Mouse (Mus musculus) midbrain, postnatal 0 days (tissue): ENCODE measurements around the gene Bpi. TPM values are rescaled to one million over a fixed set of nuclear protein-coding genes. Genes with fewer than 3 reads are reported as not detected.
A peak's percentile ranks its signal among the peaks of the same experiment; 100 is the strongest.

Experiments used
- ATAC-seq: fragments of 200-750 bp; cut with Nextera tagmentation; 2 replicates; pipeline ENCODE4 v1.8.0; 2017; ENCODE audit warnings: moderate number of reproducible peaks, mild to moderate bottlenecking, moderate TSS enrichment, moderate library complexity; ENCODE audit not compliant: low FRiP score
- DNase-seq: peaks from one replicate; pipeline ENCODE4 v3.0.0-alpha.2; 2015; ENCODE audit warnings: low spot score
- H3K27ac ChIP-seq: fragments of 300-500 bp; sonication (generic); 2 replicates; pipeline ENCODE4 v1.5.1; 2014; ENCODE audit warnings: low read depth, mild to moderate bottlenecking, low read length, mixed read lengths
- H3K27me3 ChIP-seq: fragments of 300-500 bp; sonication (generic); 2 replicates; pipeline ENCODE4 v1.6.1; 2014; ENCODE audit warnings: low read length, control low read depth, mixed read lengths; ENCODE audit not compliant: insufficient read depth
- H3K36me3 ChIP-seq: fragments of 300-500 bp; sonication (generic); 2 replicates; pipeline ENCODE4 v1.6.1; 2014; ENCODE audit warnings: low read length, control low read depth, mixed read lengths; ENCODE audit not compliant: insufficient read depth
- H3K4me1 ChIP-seq: fragments of 300-500 bp; sonication (generic); 2 replicates; pipeline ENCODE4 v1.6.1; 2014; ENCODE audit warnings: mild to moderate bottlenecking, control low read depth, antibody characterized with exemption, low read length, mixed read lengths; ENCODE audit not compliant: insufficient read depth
- H3K4me2 ChIP-seq: fragments of 300-500 bp; sonication (generic); 2 replicates; pipeline ENCODE4 v1.6.1; 2014; ENCODE audit warnings: low read depth, mild to moderate bottlenecking, low read length, mixed read lengths; ENCODE audit not compliant: poor library complexity, severe bottlenecking
- H3K4me3 ChIP-seq: fragments of 300-500 bp; sonication (generic); 2 replicates; pipeline ENCODE4 v1.5.1; 2014; ENCODE audit warnings: low read depth, mild to moderate bottlenecking, low read length, moderate library complexity
- H3K9ac ChIP-seq: fragments of 300-500 bp; sonication (generic); replicated peaks from 2 replicates; pipeline ENCODE4 v1.6.1; 2014; ENCODE audit warnings: mild to moderate bottlenecking, low read length, moderate library complexity, mixed read lengths; ENCODE audit not compliant: poor library complexity, severe bottlenecking
- H3K9me3 ChIP-seq: fragments of 300-500 bp; sonication (generic); 2 replicates; pipeline ENCODE4 v1.6.1; 2016; ENCODE audit warnings: low read length, control low read depth
- CTCF ChIP-seq: IDR thresholded peaks from 2 replicates; pipeline ENCODE4 v1.5.1; 2016; ENCODE audit warnings: antibody characterized with exemption, mild to moderate bottlenecking
- WGBS: fragments of 180-500 bp; shearing (Covaris S2); extraction: QIAGEN DNeasy Blood & Tissue Kit; methylation state at CpG from one replicate; pipeline ENCODE4 v1.1.7; 2014; 5-methylcytosine and 5-hydroxymethylcytosine counted together
- polyA plus RNA-seq: library from polyadenylated mRNA; unstranded; fragments of >200 nt; fragmentation: Nextera tagmentation; extraction: Ambion mirVana; gene quantifications from 2 replicates; pipeline ENCODE4 v1.2.1, GENCODE M21; 2015
- total RNA-seq: library from RNA; depleted of rRNA; stranded (reverse); fragments of >200 nt; gene quantifications from 2 replicates; pipeline ENCODE4 v1.2.3, GENCODE M21; 2014

Gene Bpi
- total and polyA plus RNA-seq, 2 experiments from 2014 or later, result 0.22 TPM; not detected in 1

GRCm38 (mm10) chr2:158302807-158303206, 44.9 kb downstream of the Bpi start:
- DNase-seq (no peak), ATAC-seq (no peak)
- Histone ChIP-seq H3K4me2 (no peak overlapping the region), H3K27me3 (no peaks in the 10 kb centered on the region), H3K9me3 (no peaks in the 10 kb centered on the region), H3K4me3 (no peak overlapping the region), H3K27ac (no peak overlapping the region), H3K4me1 (no peaks in the 10 kb centered on the region), H3K9ac (no peak overlapping the region), H3K36me3 (no peaks in the 10 kb centered on the region)
- 83% methylated on average over 3 of the region's 3 CpGs for WGBS
- no peak for TF ChIP-seq CTCF

- 56% methylated on average over 12 of the region's 13 CpGs for WGBS
- no peak within 1 kb of the TSS for H3K9ac ChIP-seq
- no peak for ATAC-seq
- DNase-seq, result no peak
- H3K27me3 ChIP-seq, result no peaks in the 10 kb centered on the region
- TF ChIP-seq CTCF, result no peak
- no peaks in the 10 kb centered on the region for H3K36me3 ChIP-seq
- no peaks in the 10 kb centered on the region for H3K4me1 ChIP-seq
- H3K4me3 ChIP-seq, result no peak within 1 kb of the TSS
- H3K27ac ChIP-seq, result no peak within 1 kb of the TSS
- H3K9me3 ChIP-seq, result no peaks in the 10 kb centered on the region
- H3K4me2 ChIP-seq, result no peak within 1 kb of the TSS
Observed at GRCm38 (mm10) chr2:158305948-158306695, 48.2 kb downstream of the Bpi start, which contains the start of gene Lbp. Lbp (plus strand) TSS chr2:158306493.

- WGBS, result 56% methylated on average over 6 of the region's 6 CpGs
- no peak overlapping the region for H3K9ac ChIP-seq
- H3K9me3 ChIP-seq, result no peaks in the 10 kb centered on the region
- DNase-seq, result no peak
- H3K27me3 ChIP-seq, result no peaks in the 10 kb centered on the region
- no peak overlapping the region for H3K4me3 ChIP-seq
- H3K36me3 ChIP-seq, result no peaks in the 10 kb centered on the region
- ATAC-seq, result no peak
- H3K4me1 ChIP-seq, result no peaks in the 10 kb centered on the region
- no peak for TF ChIP-seq CTCF
- H3K27ac ChIP-seq, result no peak overlapping the region
- H3K4me2 ChIP-seq, result no peak overlapping the region
Observed at GRCm38 (mm10) chr2:158306696-158307049, 48.8 kb downstream of the Bpi start.

GRCm38 (mm10) chr2:158308276-158308675, 50.4 kb downstream of the Bpi start:
- WGBS, result 55% methylated on average over 5 of the region's 5 CpGs
- H3K4me1 ChIP-seq, result no peaks in the 10 kb centered on the region
- no peak for DNase-seq
- H3K27me3 ChIP-seq, result no peaks in the 10 kb centered on the region
- H3K9ac ChIP-seq, result no peak overlapping the region
- H3K36me3 ChIP-seq, result no peaks in the 10 kb centered on the region
- no peak for TF ChIP-seq CTCF
- no peak for ATAC-seq
- H3K4me2 ChIP-seq, result no peak overlapping the region
- no peak overlapping the region for H3K27ac ChIP-seq
- H3K4me3 ChIP-seq, result no peak overlapping the region
- no peaks in the 10 kb centered on the region for H3K9me3 ChIP-seq

- 90% methylated on average over 1 of the region's 1 CpGs for WGBS
- no peaks in the 10 kb centered on the region for H3K36me3 ChIP-seq
- no peak overlapping the region for H3K4me3 ChIP-seq
- ATAC-seq (no peak), DNase-seq (no peak)
- no peak overlapping the region for H3K4me2 ChIP-seq
- H3K4me1 ChIP-seq, result no peaks in the 10 kb centered on the region
- H3K27ac ChIP-seq, result no peak overlapping the region
- H3K9me3 ChIP-seq, result no peaks in the 10 kb centered on the region
- no peak overlapping the region for H3K9ac ChIP-seq
- no peaks in the 10 kb centered on the region for H3K27me3 ChIP-seq
- TF ChIP-seq CTCF, result no peak
Observed at GRCm38 (mm10) chr2:158313089-158313488, 55.2 kb downstream of the Bpi start.

- no peak for DNase-seq
- 72% methylated on average over 8 of the region's 8 CpGs for WGBS
- TF ChIP-seq CTCF, result peak; percentile 39
Observed at GRCm38 (mm10) chr2:158316371-158316770, 58.5 kb downstream of the Bpi start.

More at GRCm38 (mm10) chr2:158316371-158316770, 58.5 kb downstream of the Bpi start:
- no peak overlapping the region for H3K4me2 ChIP-seq
- H3K27ac ChIP-seq, result no peak overlapping the region
- H3K9me3 ChIP-seq, result no peaks in the 10 kb centered on the region
- H3K27me3 ChIP-seq, result no peaks in the 10 kb centered on the region
- no peak for ATAC-seq
- H3K4me1 ChIP-seq, result no peaks in the 10 kb centered on the region
- no peak overlapping the region for H3K9ac ChIP-seq
- no peaks in the 10 kb centered on the region for H3K36me3 ChIP-seq
- no peak overlapping the region for H3K4me3 ChIP-seq
